Mouse (Mus musculus) heart, embryonic 13.5 days (tissue): ENCODE measurements at regions not wholly inside any gene's neighbourhood (a gene's known extent, or its start where the extent isn't known, plus 50 kb on each side); places are given as distances from the start of the nearest gene placed in this dataset.
A peak's percentile ranks its signal among the peaks of the same experiment; 100 is the strongest.

Experiments used
- ATAC-seq: fragments of 200-750 bp; cut with Nextera tagmentation; 2 replicates; pipeline ENCODE4 v1.8.0; 2017; ENCODE audit warnings: moderate TSS enrichment; ENCODE audit not compliant: insufficient number of reproducible peaks, low FRiP score, low TSS enrichment; ENCODE audit errors: extremely low read depth
- H3K27ac ChIP-seq: fragments of 300-500 bp; sonication (generic); replicated peaks from 2 replicates; pipeline ENCODE4 v1.5.1; 2015; ENCODE audit warnings: moderate library complexity, mild to moderate bottlenecking, inconsistent platforms
- H3K27me3 ChIP-seq: fragments of 300-500 bp; sonication (generic); replicated peaks from 2 replicates; pipeline ENCODE4 v1.6.1; 2015; ENCODE audit warnings: mild to moderate bottlenecking, inconsistent platforms
- H3K36me3 ChIP-seq: fragments of 300-500 bp; sonication (generic); 2 replicates; pipeline ENCODE4 v1.6.1; 2015; ENCODE audit warnings: mild to moderate bottlenecking, inconsistent platforms
- H3K4me1 ChIP-seq: fragments of 300-500 bp; sonication (generic); 2 replicates; pipeline ENCODE4 v1.6.1; 2015; ENCODE audit warnings: inconsistent platforms
- H3K4me2 ChIP-seq: fragments of 300-500 bp; sonication (generic); 2 replicates; pipeline ENCODE4 v1.6.1; 2015; ENCODE audit warnings: inconsistent platforms, mild to moderate bottlenecking, moderate library complexity
- H3K4me3 ChIP-seq: fragments of 300-500 bp; sonication (generic); 2 replicates; pipeline ENCODE4 v1.5.1; 2015; ENCODE audit warnings: moderate library complexity, mild to moderate bottlenecking, inconsistent platforms
- H3K9ac ChIP-seq: fragments of 300-500 bp; sonication (generic); 2 replicates; pipeline ENCODE4 v1.6.1; 2015; ENCODE audit warnings: inconsistent platforms, mild to moderate bottlenecking, moderate library complexity
- H3K9me3 ChIP-seq: fragments of 300-500 bp; sonication (generic); 2 replicates; pipeline ENCODE4 v1.6.1; 2016; ENCODE audit warnings: inconsistent platforms
- whole genome bisulfite sequencing: fragments of 180-500 bp; shearing (Covaris S2); methylation state at CpG from one replicate; pipeline ENCODE4 v1.1.7; 2015; ENCODE audit warnings: mixed read lengths; 5-methylcytosine and 5-hydroxymethylcytosine counted together

DNA sequence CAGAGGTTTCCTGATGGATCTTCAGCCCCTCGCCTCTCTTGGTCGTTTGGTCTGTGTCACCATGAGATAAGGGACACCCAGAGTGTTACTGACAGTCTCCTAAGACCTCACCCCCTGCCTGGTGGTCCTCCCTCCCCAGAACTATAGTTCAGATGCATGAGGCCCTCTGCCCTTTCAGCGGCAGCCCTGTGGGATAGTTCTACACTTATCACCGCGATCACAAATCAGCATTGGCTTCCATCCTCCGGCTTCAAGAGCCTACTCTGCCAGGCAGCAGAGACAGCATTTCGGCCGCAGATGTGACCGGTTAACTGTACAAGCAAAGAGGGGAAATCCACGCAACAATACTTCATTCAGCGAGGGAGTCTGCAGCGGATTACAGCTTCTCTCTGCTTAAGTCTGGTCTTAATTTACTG lies 193.8 kb upstream of the Adgrl2 start:
- H3K36me3 ChIP-seq = no peaks in the 10 kb centered on the region
- peak overlapping the region; percentile 30 for H3K4me3 ChIP-seq
- H3K27ac ChIP-seq = no peak overlapping the region
- WGBS = 10% methylated on average over 12 of the region's 12 CpGs
- ATAC-seq = no peak
- no peaks in the 10 kb centered on the region for H3K9me3 ChIP-seq
- H3K27me3 ChIP-seq = no peaks in the 10 kb centered on the region
- peaks cover 13% of the 10 kb centered on the region for H3K4me1 ChIP-seq
- peak overlapping the region; percentile 69 for H3K9ac ChIP-seq
- H3K4me2 ChIP-seq = peak overlapping the region; percentile 60

DNA sequence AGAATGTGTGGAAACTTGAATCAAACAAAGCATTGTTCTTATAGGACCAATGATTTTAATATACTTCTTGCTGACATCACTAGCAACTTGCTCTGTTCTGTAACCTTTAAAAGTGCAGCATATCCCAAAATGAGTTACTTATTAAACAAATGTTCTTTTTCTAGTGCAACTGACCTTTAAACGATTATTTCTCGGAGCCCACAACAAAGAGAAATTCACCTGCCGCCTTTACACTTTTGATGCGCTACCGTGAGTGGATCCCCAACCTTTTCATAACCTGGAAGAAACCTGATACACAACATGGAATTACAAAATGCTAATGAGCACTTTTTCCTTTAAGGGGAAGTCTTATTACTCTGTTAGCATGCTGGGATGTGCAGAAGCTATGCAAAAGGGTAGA lies 191.7 kb upstream of the Adgrl2 start:
- WGBS = 87% methylated on average over 5 of the region's 5 CpGs
- H3K4me2 ChIP-seq = no peak overlapping the region

DNA sequence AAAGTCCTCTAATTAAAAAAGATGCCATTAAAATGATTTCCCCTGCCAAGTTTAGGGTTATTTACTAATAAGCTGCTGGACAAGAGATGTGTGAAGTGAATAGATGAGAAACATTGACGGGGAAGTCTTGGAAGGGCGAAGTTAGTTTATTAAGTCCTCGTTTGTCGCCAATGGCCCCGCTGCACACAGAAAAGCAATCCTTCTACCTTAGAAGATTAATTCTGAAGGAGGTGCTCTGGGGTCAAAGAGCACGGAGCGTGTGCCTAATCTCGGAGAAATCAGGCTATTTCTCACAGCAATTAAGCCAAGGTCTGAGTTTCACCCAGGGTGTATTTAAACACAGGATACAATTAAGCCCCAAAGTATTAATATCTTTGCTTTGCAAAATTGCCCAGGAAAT lies 189.8 kb upstream of the Adgrl2 start:
- 73% methylated on average over 8 of the region's 8 CpGs for WGBS
- Histone ChIP-seq H3K4me1 (peaks cover 7% of the 10 kb centered on the region), H3K27ac (no peak overlapping the region), H3K27me3 (no peaks in the 10 kb centered on the region), H3K9me3 (no peaks in the 10 kb centered on the region), H3K4me3 (no peak overlapping the region), H3K4me2 (no peak overlapping the region), H3K9ac (no peak overlapping the region), H3K36me3 (no peaks in the 10 kb centered on the region)
- no peak for ATAC-seq

More for the DNA sequence above, 191.7 kb upstream of the Adgrl2 start:
- ATAC-seq = no peak
- Histone ChIP-seq H3K4me3 (no peak overlapping the region), H3K27ac (no peak overlapping the region), H3K4me1 (peaks cover 13% of the 10 kb centered on the region), H3K36me3 (no peaks in the 10 kb centered on the region), H3K9ac (no peak overlapping the region), H3K9me3 (no peaks in the 10 kb centered on the region), H3K27me3 (no peaks in the 10 kb centered on the region)

DNA sequence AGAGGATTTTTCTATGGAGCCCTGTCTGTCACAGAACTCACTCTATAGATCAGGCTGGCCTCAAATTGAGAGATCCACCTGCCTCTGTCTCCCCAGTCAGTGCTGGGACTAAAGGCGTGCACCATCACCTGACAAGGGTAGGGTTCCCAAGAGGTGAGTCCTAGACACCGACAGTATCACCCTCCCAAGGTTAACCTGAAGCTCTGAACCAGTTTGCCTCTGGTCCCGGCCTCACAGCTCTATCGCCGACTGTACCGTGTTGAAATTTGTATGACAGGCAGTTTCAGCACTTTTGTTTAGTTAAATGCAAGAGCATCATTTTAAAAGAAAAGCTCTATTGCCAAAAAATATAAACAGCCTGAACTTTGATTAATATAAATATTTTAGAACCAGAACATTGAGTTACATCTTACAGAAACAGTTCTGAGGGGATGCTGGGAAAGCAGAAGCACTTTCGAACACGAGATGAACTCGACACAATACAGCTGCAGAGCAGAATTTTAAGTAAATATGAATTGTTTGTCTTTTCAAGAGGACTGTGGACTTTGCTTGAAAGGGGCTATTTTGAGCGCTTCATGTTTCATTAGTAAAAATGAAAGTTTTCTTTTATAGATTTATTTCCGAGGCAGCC lies 189.2 kb upstream of the Adgrl2 start:
- no peak overlapping the region for H3K4me2 ChIP-seq
- 79% methylated on average over 11 of the region's 11 CpGs for WGBS

DNA sequence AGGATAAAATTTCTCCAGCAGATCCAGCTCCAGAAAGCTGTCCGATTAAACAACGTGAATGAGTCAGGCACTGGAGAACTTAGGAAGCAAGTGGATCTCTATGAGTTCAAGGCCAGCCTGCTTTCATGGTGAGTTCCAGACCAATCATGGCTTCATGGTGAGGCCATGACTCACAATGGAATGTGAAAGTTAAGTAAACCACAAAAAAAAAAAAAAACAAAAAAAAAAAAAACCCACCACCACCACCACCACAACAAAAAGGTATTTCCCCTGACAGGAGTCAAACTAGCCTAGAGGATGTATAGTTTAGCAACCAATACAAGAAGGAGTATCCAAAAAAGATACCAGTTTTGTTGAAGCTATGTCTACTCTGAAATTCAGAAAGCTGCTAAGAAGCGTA lies 188.5 kb upstream of the Adgrl2 start:
- WGBS = 78% methylated on average over 3 of the region's 3 CpGs
- H3K36me3 ChIP-seq = no peaks in the 10 kb centered on the region
- H3K4me2 ChIP-seq = no peak overlapping the region
- H3K4me3 ChIP-seq = no peak overlapping the region
- no peak for ATAC-seq
- no peak overlapping the region for H3K9ac ChIP-seq
- H3K9me3 ChIP-seq = no peaks in the 10 kb centered on the region
- H3K27ac ChIP-seq = no peak overlapping the region
- peaks cover 2% of the 10 kb centered on the region for H3K4me1 ChIP-seq
- no peaks in the 10 kb centered on the region for H3K27me3 ChIP-seq

More for the DNA sequence above, 189.2 kb upstream of the Adgrl2 start:
- H3K9me3 ChIP-seq = no peaks in the 10 kb centered on the region
- H3K4me1 ChIP-seq = peaks cover 7% of the 10 kb centered on the region
- no peaks in the 10 kb centered on the region for H3K27me3 ChIP-seq
- no peaks in the 10 kb centered on the region for H3K36me3 ChIP-seq
- no peak for ATAC-seq
- H3K9ac ChIP-seq = no peak overlapping the region
- H3K4me3 ChIP-seq = no peak overlapping the region
- H3K27ac ChIP-seq = no peak overlapping the region

DNA sequence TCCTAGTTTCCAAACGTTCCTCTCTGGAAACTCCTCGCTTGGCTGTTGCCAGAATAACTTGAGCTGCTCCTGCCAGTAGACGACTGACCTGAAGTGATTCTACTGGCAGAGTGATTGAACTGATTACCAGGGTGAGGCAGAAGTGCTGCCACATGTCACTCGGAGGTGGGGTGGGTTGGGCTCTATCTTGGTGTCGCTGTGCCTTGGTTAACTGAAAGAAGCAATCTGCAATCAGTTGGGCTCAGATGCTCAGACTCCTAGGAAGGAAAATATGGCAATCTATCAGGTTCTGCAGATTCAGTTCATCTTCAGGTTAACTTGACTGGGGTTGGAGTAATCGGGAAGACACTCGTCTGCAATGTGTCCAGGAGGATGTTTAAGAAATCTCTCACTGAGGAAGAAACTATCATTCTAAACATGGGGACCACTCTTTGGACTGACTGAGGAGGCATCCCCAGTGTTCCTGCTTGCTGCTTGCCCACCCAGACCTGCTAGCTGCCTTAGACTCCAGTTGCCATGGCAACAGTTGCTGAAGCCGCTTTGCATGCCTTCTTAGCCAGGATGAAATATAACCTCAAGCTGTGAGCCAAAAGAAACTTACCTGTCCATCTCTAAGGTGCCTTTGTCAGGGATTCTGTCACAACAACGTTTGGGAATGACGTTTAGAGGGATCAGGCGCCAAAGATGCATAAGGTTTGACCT lies 184.5 kb upstream of the Adgrl2 start:
- 54% methylated on average over 11 of the region's 11 CpGs for WGBS
- ATAC-seq = no peak
- no peak overlapping the region for H3K4me3 ChIP-seq
- H3K9ac ChIP-seq = no peak overlapping the region
- H3K36me3 ChIP-seq = no peaks in the 10 kb centered on the region
- peaks cover 4% of the 10 kb centered on the region for H3K4me1 ChIP-seq
- no peak overlapping the region for H3K27ac ChIP-seq
- H3K9me3 ChIP-seq = no peaks in the 10 kb centered on the region
- H3K4me2 ChIP-seq = no peak overlapping the region
- H3K27me3 ChIP-seq = no peaks in the 10 kb centered on the region

DNA sequence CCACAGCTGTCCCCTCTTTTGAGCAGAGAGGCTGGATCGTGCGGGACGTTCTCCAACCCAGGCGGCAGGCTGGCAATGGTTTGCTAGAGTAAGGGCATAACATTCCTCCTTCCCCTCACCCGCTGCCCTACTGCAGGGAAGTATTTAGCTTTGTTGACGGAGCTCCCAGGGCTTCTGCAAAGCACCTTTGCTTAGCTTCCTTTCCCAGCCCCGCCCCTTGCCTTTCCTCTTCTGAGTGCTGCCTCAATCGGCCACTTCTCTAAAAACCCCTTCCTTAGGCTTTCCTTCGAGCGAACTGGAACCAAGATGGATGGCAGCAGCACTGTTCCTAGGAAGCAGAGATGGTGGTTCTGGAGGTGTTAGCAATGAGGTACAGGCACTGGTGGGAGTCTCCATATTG lies 183.2 kb upstream of the Adgrl2 start:
- no peak for ATAC-seq

DNA sequence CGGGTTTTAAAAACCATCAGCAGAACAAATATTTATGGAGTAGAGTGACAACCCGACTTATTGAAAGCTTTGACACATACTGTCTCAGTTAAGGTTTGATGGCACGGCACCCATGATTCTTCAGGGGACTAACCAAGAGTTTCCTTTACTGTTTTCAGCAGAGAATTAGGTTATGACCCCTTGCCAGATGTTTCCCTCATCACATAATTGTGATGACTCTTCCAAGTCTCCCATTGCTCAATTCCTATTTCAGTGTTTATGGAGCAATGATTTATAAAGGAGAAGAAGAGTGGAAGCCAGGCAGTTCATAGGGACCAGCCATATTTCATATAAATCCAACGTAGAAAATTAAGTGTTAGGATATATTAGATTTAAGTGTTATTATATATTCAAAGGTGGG lies 181.4 kb upstream of the Adgrl2 start:
- H3K4me1 ChIP-seq = peaks cover 4% of the 10 kb centered on the region
- H3K27ac ChIP-seq = no peak overlapping the region
- no peaks in the 10 kb centered on the region for H3K27me3 ChIP-seq
- H3K4me2 ChIP-seq = no peak overlapping the region
- WGBS = 80% methylated on average over 4 of the region's 4 CpGs
- H3K9me3 ChIP-seq = no peaks in the 10 kb centered on the region
- ATAC-seq = no peak
- no peaks in the 10 kb centered on the region for H3K36me3 ChIP-seq
- H3K9ac ChIP-seq = no peak overlapping the region
- no peak overlapping the region for H3K4me3 ChIP-seq

More for the DNA sequence above, 183.2 kb upstream of the Adgrl2 start:
- Histone ChIP-seq H3K4me3 (peak overlapping the region; percentile 11; the same call in 1 of the 2 replicates), H3K4me1 (peaks cover 4% of the 10 kb centered on the region), H3K4me2 (peak overlapping the region; percentile 52), H3K9me3 (no peaks in the 10 kb centered on the region), H3K27me3 (no peaks in the 10 kb centered on the region), H3K9ac (no peak overlapping the region), H3K36me3 (no peaks in the 10 kb centered on the region), H3K27ac (no peak overlapping the region)
- WGBS = 29% methylated on average over 10 of the region's 10 CpGs

DNA sequence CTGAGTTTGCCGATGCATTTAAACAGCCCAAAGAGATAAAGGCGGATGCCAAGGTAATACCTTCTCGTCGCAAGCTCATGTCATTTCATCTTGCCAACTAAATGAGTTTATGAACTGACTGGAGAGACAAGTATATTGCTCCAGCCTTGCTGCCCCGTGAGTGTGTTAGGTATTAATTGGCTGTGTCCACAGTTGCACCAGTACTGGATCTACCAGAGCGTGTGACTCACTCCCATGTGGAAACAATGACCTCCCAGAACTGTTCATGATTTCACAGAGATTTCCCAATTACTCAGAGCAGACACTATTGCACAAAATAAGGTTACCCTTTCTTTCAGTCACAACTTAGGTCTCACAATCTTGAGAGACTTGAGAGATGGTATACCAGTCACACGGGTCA lies 179.8 kb upstream of the Adgrl2 start:
- Histone ChIP-seq H3K4me2 (no peak overlapping the region), H3K4me3 (no peak overlapping the region), H3K27ac (no peak overlapping the region), H3K9ac (no peak overlapping the region), H3K36me3 (no peaks in the 10 kb centered on the region), H3K9me3 (no peaks in the 10 kb centered on the region), H3K4me1 (peaks cover 4% of the 10 kb centered on the region), H3K27me3 (no peaks in the 10 kb centered on the region)
- 75% methylated on average over 7 of the region's 7 CpGs for WGBS
- no peak for ATAC-seq

DNA sequence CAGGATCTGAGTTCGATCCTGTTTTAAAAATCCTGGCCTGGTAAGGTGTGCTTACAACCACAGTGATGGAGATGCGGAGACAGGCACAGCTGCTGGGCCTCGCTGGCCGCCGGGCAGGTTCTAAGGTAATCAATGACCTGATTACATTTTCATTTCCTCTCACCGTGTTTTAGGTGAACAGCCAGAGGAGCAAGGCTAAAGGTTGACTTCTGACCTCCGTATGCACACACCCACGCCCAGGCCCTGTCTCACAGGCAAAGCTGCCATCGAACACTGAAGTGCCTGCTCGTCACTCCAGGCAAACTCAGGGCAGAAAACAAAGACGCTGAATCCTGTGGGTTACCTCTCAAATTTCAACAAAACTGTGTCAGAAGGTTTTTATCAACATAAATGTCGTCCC lies 179.1 kb upstream of the Adgrl2 start:
- Histone ChIP-seq H3K4me1 (peaks cover 8% of the 10 kb centered on the region), H3K9me3 (no peaks in the 10 kb centered on the region), H3K27me3 (no peaks in the 10 kb centered on the region), H3K36me3 (no peaks in the 10 kb centered on the region), H3K4me2 (no peak overlapping the region), H3K4me3 (no peak overlapping the region), H3K9ac (no peak overlapping the region), H3K27ac (no peak overlapping the region)
- no peak for ATAC-seq
- 67% methylated on average over 12 of the region's 12 CpGs for whole genome bisulfite sequencing

DNA sequence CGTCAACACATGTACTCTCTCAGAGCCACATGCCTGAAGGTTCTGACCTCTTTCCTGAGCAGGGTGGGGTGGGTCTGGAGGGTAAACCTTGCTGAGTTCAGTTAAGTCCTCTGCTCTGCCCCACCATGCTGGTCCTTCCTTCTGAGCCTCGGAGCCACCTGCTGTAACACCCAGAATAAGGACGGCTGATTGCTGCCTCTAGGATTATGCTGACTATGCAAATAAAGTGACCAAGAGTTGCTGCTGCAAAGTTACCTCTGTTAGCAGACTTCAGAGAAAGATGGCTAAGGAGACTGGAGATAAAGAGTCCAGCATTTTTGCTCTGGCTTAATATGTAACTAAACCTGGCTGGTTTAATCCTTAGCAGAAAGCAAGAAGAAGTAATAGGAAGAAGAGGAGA lies 177.6 kb upstream of the Adgrl2 start:
- Histone ChIP-seq H3K4me1 (peaks cover 14% of the 10 kb centered on the region), H3K27me3 (no peaks in the 10 kb centered on the region), H3K36me3 (no peaks in the 10 kb centered on the region), H3K9me3 (no peaks in the 10 kb centered on the region), H3K4me2 (no peak overlapping the region), H3K9ac (no peak overlapping the region), H3K27ac (no peak overlapping the region), H3K4me3 (no peak overlapping the region)
- no peak for ATAC-seq
- whole genome bisulfite sequencing = 64% methylated on average over 3 of the region's 3 CpGs

DNA sequence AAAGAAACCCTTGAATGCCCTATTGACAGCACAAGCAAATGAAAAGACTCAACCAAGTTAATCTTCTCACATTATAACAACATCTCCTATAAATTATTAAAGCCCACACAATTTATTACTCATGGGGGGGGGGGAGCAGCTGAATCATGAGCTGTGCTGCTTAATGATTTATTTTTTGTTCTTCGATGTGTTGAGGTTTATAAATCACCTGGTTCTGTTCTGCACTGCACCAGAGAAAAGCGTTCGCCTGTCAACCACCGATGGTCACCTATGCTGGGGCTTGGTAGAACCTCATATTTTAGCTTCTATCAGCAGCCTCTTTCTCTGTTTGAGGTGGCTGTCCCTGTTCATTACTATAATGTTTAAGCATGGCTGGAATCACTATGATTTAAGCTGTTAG lies 174.4 kb upstream of the Adgrl2 start:
- WGBS = 73% methylated on average over 4 of the region's 4 CpGs
- no peak overlapping the region for H3K4me2 ChIP-seq
- H3K9me3 ChIP-seq = no peaks in the 10 kb centered on the region
- no peaks in the 10 kb centered on the region for H3K27me3 ChIP-seq
- no peak overlapping the region for H3K4me3 ChIP-seq
- H3K27ac ChIP-seq = no peak overlapping the region
- no peak for ATAC-seq
- no peaks in the 10 kb centered on the region for H3K36me3 ChIP-seq
- no peak overlapping the region for H3K9ac ChIP-seq
- H3K4me1 ChIP-seq = peaks cover 14% of the 10 kb centered on the region
